Mouse (Mus musculus): ENCODE measurements around the gene 4930595D18Rik.

- TF ChIP-seq GATA1 (IDR thresholded peaks at IDR 0.05; ENCODE audit: borderline replicate concordance, low read length) = no peak
- no peak for TF ChIP-seq FLI1 (IDR thresholded peaks at IDR 0.05; ENCODE audit: low read length)
Measured at GRCm38 (mm10) chr12:111144598-111144997, 39.7 kb downstream of the 4930595D18Rik start.

Data from megakaryocyte, embryonic 14.5 days (primary cell).